Mouse (Mus musculus) bone marrow, adult 2 months (tissue): ENCODE data around the gene Gm26741. TPM values are rescaled to one million over a fixed set of nuclear protein-coding genes. Genes with fewer than 3 reads are reported as not detected.

Experiments used
- H3K27ac ChIP-seq: fragments of 200-500 bp; 2 replicates; pipeline ENCODE4 v1.5.1; 2012; ENCODE audit warnings: low read depth, mild to moderate bottlenecking, control low read depth, inconsistent platforms, low read length; ENCODE audit not compliant: control insufficient read depth, poor library complexity, insufficient read depth
- H3K4me1 ChIP-seq: fragments of 200-500 bp; 2 replicates; pipeline ENCODE4 v1.6.1; 2011; ENCODE audit warnings: low read length; ENCODE audit not compliant: control insufficient read depth, insufficient read depth
- H3K4me3 ChIP-seq: fragments of 200-500 bp; replicated peaks from 2 replicates; pipeline ENCODE3; 2011; ENCODE audit warnings: mild to moderate bottlenecking, low read depth, low read length, control low read depth; ENCODE audit not compliant: control insufficient read depth
- CTCF ChIP-seq: fragments of 200-500 bp; IDR thresholded peaks from 2 replicates; pipeline ENCODE4 v1.5.1; 2011; ENCODE audit warnings: low read length, control low read depth; ENCODE audit not compliant: control insufficient read depth, insufficient read depth
- POLR2A ChIP-seq: fragments of 200-500 bp; IDR thresholded peaks from 2 replicates; pipeline ENCODE4 v1.6.1; 2011; ENCODE audit warnings: low read depth, mild to moderate bottlenecking, control low read depth, low read length, borderline replicate concordance; ENCODE audit not compliant: control insufficient read depth
- WGBS: fragments of 180-500 bp; shearing (Covaris S2); methylation state at CpG from one replicate; pipeline ENCODE4 v1.1.7; 2018; 5-methylcytosine and 5-hydroxymethylcytosine counted together
- polyA plus RNA-seq: library from polyadenylated mRNA; stranded (reverse); fragments of >200 nt; gene quantifications from 2 replicates; pipeline ENCODE4 v1.2.4, GENCODE M21; 2011; ENCODE audit warnings: low replicate concordance; ENCODE audit not compliant: missing spikeins, insufficient read depth, insufficient read length

Gm26741 gene
- polyA plus RNA-seq, 1 experiment, result not detected

DNA sequence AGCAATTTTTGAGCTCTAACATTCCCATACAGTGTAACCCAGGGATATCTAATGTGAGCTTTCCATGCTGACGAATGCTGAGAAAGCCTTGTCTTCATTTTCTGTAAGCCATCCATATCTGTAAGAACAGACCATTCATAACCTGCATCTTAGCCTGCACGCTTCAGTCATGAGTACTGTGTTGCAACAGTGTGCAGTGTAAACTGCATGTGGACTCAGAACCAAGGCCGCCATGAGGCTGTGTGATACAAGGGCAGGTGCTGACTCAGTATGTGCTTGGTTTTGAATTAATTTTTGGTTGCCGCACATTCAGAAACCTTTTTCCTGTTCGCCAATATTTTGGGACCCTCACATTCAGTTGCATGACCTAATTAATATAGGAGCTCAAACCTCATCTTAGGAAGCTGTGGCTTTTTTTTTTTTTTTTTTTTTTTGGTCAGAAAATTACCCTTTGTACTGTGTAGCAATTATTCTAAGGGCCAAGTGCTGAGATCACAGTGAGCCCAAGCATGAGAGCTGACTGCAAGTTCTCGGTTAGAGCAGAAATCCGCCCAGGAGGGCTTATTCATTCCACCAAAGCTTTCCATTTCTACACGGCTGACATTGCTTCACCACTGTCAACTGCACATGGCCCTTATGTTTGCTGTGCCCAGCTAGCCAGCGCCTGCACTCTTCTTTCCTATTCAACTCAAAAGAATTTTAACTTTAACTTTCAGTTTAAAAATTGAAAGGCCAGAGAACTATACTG, 2.5 kb downstream of the Gm26741 start:
- Histone ChIP-seq H3K4me1 (no peaks in the 10 kb centered on the region), H3K4me3 (no peak overlapping the region), H3K27ac (no peak overlapping the region)
- TF ChIP-seq POLR2A (no peak), CTCF (no peak)
- 78% methylated on average over 9 of the region's 9 CpGs for WGBS

DNA sequence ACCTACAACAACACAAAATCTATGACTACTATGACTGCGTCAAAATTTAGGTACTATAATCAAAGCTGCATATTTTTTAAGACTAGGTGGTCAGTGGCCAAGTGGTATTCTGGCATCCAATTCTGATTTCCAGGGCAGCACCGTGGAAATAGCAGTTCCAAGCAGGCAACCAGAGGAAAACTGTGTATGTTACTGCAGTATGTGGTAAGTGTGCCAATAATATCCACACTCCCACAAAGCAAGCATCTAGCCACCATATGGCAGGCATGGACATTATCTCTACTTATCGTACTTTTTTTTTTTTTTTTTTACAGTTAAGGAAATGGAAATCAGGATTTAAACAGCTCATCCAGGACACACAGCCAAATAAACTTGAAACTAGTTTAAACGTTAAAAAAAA, 9.8 kb downstream of the Gm26741 start:
- 83% methylated on average over 4 of the region's 4 CpGs for WGBS
- no peaks in the 10 kb centered on the region; the same call in 1 of the 2 replicates for H3K4me1 ChIP-seq
- no peak overlapping the region for H3K27ac ChIP-seq
- no peak overlapping the region for H3K4me3 ChIP-seq
- no peak for TF ChIP-seq POLR2A
- no peak for TF ChIP-seq CTCF

GRCm38 (mm10) chr10:52373834-52374233, 15.3 kb downstream of the Gm26741 start:
- Histone ChIP-seq H3K27ac (no peak overlapping the region), H3K4me1 (no peaks in the 10 kb centered on the region; the same call in 1 of the 2 replicates), H3K4me3 (no peak overlapping the region)
- TF ChIP-seq POLR2A (no peak), CTCF (no peak)
- 58% methylated on average over 4 of the region's 4 CpGs for WGBS

GRCm38 (mm10) chr10:52374651-52375050, 16.1 kb downstream of the Gm26741 start:
- no peak overlapping the region for H3K4me3 ChIP-seq

DNA sequence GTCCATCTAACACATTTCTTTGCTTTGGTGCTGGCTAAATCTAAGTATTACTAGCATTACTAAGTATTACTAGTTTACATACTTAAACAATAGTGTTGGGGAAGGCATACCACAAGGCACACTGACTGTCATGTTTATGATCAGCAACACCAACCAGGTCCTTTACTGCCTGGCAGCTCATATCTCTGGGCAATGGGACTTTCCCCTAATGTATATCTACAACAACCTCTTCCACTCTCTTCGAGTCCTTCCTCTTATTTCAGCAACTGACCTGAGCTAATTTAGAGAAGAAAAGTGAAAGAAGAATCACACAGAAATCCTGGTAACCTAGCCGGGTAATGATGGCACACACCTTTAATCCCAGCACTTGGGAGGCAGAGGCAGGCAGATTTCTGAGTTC, 17.9 kb downstream of the Gm26741 start:
- Histone ChIP-seq H3K27ac (no peak overlapping the region), H3K4me1 (no peaks in the 10 kb centered on the region; the same call in 1 of the 2 replicates), H3K4me3 (no peak overlapping the region)
- no peak for TF ChIP-seq CTCF
- no peak for TF ChIP-seq POLR2A
- WGBS, result 10% methylated on average over 2 of the region's 2 CpGs

More at GRCm38 (mm10) chr10:52374651-52375050, 16.1 kb downstream of the Gm26741 start:
- Histone ChIP-seq H3K4me1 (no peaks in the 10 kb centered on the region; the same call in 1 of the 2 replicates), H3K27ac (no peak overlapping the region)
- TF ChIP-seq CTCF (no peak), POLR2A (no peak)

GRCm38 (mm10) chr10:52377813-52378212, 19.2 kb downstream of the Gm26741 start:
- no peak overlapping the region for H3K27ac ChIP-seq
- TF ChIP-seq CTCF (no peak), POLR2A (no peak)
- WGBS, result 83% methylated on average over 2 of the region's 2 CpGs
- H3K4me3 ChIP-seq, result no peak overlapping the region
- no peaks in the 10 kb centered on the region; the same call in 1 of the 2 replicates for H3K4me1 ChIP-seq

GRCm38 (mm10) chr10:52381321-52381801, 22.8 kb downstream of the Gm26741 start:
- TF ChIP-seq CTCF, result no peak
- Histone ChIP-seq H3K27ac (peak overlapping the region; percentile 65; the same call in 1 of the 2 replicates), H3K4me3 (peak overlapping the region; percentile 82), H3K4me1 (no peaks in the 10 kb centered on the region; the same call in 1 of the 2 replicates)
- under 1% methylated on average over 19 of the region's 19 CpGs for WGBS

DNA sequence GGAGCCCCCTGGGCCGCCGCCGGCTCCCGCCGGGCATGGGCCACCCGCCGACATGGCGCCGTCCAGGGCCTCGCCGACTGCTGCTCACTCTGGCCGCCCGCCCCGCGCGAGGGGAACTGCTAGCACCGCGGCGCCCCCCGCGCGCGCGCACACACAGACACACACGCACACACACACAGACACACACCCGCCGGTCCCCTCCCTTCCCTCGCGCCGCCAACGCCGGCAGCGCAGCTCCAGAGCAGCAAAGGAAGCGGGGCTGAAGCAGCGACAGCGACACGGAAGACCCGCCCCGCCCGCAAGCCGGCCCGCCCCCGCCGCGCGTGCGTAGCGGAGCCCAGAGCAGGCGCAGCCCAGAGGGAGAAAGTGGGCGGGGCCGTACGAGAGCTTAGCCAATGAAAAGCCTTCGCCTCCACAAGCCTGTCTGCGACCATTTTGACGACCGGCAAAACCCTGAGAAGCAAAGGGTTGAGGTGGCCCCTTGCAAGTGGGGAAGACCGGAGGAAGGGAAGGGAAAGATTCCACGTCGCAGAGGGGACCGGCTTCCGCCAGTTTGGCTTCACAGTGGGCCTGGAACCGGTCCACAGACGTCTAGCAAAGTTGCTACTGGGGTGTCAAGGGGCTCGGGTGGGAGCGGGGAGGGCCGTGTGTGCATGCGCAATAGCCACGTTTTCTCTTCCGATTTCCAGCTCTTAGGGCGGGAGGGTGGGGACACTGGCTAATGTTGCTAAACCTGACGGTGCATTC, 23.5 kb downstream of the Gm26741 start, which contains the start of gene Gopc:
TSS of gene Gopc (minus strand) at position 280 of the 747 bp plus-strand sequence.
- H3K4me1 ChIP-seq, result no peaks in the 10 kb centered on the region; the same call in 1 of the 2 replicates
- TF ChIP-seq POLR2A, result peak; percentile 74; the same call in 1 of the 2 replicates
- no peak for TF ChIP-seq CTCF
- H3K4me3 ChIP-seq, result peak within 1 kb of the TSS; percentile 97
- H3K27ac ChIP-seq, result peak within 1 kb of the TSS; percentile 94
- 1% methylated on average over 71 of the region's 71 CpGs for WGBS
